Mouse (Mus musculus) forebrain, embryonic 14.5 days (tissue): Measurements from ENCODE around the gene Mxra7. TPM values are rescaled to one million over a fixed set of nuclear protein-coding genes. Genes with fewer than 3 reads are reported as not detected.
A peak's percentile ranks its signal among the peaks of the same experiment; 100 is the strongest.

Experiments
- ATAC-seq: fragments of 200-750 bp; cut with Nextera tagmentation; 2 replicates; pipeline ENCODE4 v1.8.0; 2017; ENCODE audit warnings: mild to moderate bottlenecking, moderate library complexity
- DNase-seq: peaks from one replicate; pipeline ENCODE4 v3.0.0-alpha.2; 2015; ENCODE audit warnings: low spot score
- H3K27ac ChIP-seq: fragments of 300-500 bp; sonication (generic); 2 replicates; pipeline ENCODE4 v1.5.1; 2014; ENCODE audit warnings: low read depth, mild to moderate bottlenecking, control low read depth, low read length, moderate library complexity
- H3K27me3 ChIP-seq: fragments of 300-500 bp; sonication (generic); replicated peaks from 2 replicates; pipeline ENCODE4 v1.6.1; 2014; ENCODE audit warnings: low read length, control low read depth, mixed read lengths; ENCODE audit not compliant: control insufficient read depth, insufficient read depth
- H3K36me3 ChIP-seq: fragments of 300-500 bp; sonication (generic); 2 replicates; pipeline ENCODE4 v1.6.1; 2014; ENCODE audit warnings: low read length, control low read depth; ENCODE audit not compliant: control insufficient read depth, insufficient read depth
- H3K4me1 ChIP-seq: fragments of 300-500 bp; sonication (generic); 2 replicates; pipeline ENCODE4 v1.6.1; 2014; ENCODE audit warnings: antibody characterized with exemption, low read length, control low read depth; ENCODE audit not compliant: control insufficient read depth, insufficient read depth
- H3K4me2 ChIP-seq: fragments of 300-500 bp; sonication (generic); 2 replicates; pipeline ENCODE4 v1.6.1; 2014; ENCODE audit warnings: mild to moderate bottlenecking, control low read depth, low read length
- H3K4me3 ChIP-seq: fragments of 300-500 bp; sonication (generic); 2 replicates; pipeline ENCODE4 v1.5.1; 2014; ENCODE audit warnings: low read depth, low read length, control low read depth
- H3K9ac ChIP-seq: fragments of 300-500 bp; sonication (generic); 2 replicates; pipeline ENCODE4 v1.6.1; 2014; ENCODE audit warnings: mild to moderate bottlenecking, low read length, control low read depth, moderate library complexity
- H3K9me3 ChIP-seq: fragments of 300-500 bp; sonication (generic); replicated peaks from 2 replicates; pipeline ENCODE4 v1.6.1; 2016; ENCODE audit warnings: low read length, control low read depth, mixed read lengths; ENCODE audit not compliant: control insufficient read depth
- WGBS: fragments of 180-500 bp; shearing (Covaris S2); extraction: QIAGEN DNeasy Blood & Tissue Kit; methylation state at CpG from one replicate; pipeline ENCODE4 v1.1.7; 2014; 5-methylcytosine and 5-hydroxymethylcytosine counted together
- polyA plus RNA-seq: library from polyadenylated mRNA; unstranded; fragments of >200 nt; fragmentation: Nextera tagmentation; extraction: Ambion mirVana; gene quantifications from 2 replicates; pipeline ENCODE4 v1.2.1, GENCODE M21; 2014

Gene Mxra7
- polyA plus RNA-seq, 1 experiment from 2014 or later, result 3.6 TPM

GRCm38 (mm10) chr11:116854279-116854678 is 26.4 kb upstream of the Mxra7 start:
- ATAC-seq, result no peak
- Histone ChIP-seq H3K36me3 (peaks cover 40% of the 10 kb centered on the region), H3K27ac (no peak overlapping the region), H3K9me3 (no peaks in the 10 kb centered on the region), H3K9ac (peak overlapping the region; percentile 96), H3K27me3 (no peaks in the 10 kb centered on the region), H3K4me1 (peaks cover 22% of the 10 kb centered on the region), H3K4me2 (peak overlapping the region; percentile 74), H3K4me3 (peak overlapping the region; percentile 99)
- no peak for DNase-seq
- WGBS, result 49% methylated on average over 10 of the region's 10 CpGs

- WGBS, result under 1% methylated on average over 36 of the region's 36 CpGs
- Histone ChIP-seq H3K36me3 (peaks cover 40% of the 10 kb centered on the region), H3K4me2 (peak overlapping the region; percentile 74), H3K4me3 (peak overlapping the region; percentile 99), H3K4me1 (peaks cover 22% of the 10 kb centered on the region), H3K27ac (peak overlapping the region; percentile 96), H3K27me3 (no peaks in the 10 kb centered on the region), H3K9me3 (no peaks in the 10 kb centered on the region), H3K9ac (peak overlapping the region; percentile 96)
- DNase-seq (peak; percentile 98), ATAC-seq (peak; percentile 90)
These were observed 25.7 kb upstream of the Mxra7 start for GRCm38 (mm10) chr11:116853512-116853928.

GRCm38 (mm10) chr11:116852891-116853511 is 25.2 kb upstream of the Mxra7 start, which contains the start of gene Srsf2:
Gene Srsf2 (minus strand): TSS chr11:116853094.
- peak within 1 kb of the TSS; percentile 96 for H3K27ac ChIP-seq
- under 1% methylated on average over 62 of the region's 74 CpGs for WGBS
- peak within 1 kb of the TSS; percentile 96 for H3K9ac ChIP-seq
- H3K36me3 ChIP-seq, result peaks cover 42% of the 10 kb centered on the region
- peak within 1 kb of the TSS; percentile 99 for H3K4me3 ChIP-seq
- no peaks in the 10 kb centered on the region for H3K9me3 ChIP-seq
- DNase-seq, result peak; percentile 98
- peak; percentile 89 for ATAC-seq
- H3K4me1 ChIP-seq, result peaks cover 22% of the 10 kb centered on the region
- H3K27me3 ChIP-seq, result no peaks in the 10 kb centered on the region
- peak within 1 kb of the TSS; percentile 84 for H3K4me2 ChIP-seq

GRCm38 (mm10) chr11:116852291-116852890 is 24.5 kb upstream of the Mxra7 start, which contains the start of gene Mfsd11:
Gene Mfsd11 (plus strand): TSS chr11:116852440.
- WGBS, result under 1% methylated on average over 78 of the region's 91 CpGs
- ATAC-seq, result peak; percentile 65
- peak; percentile 84 for DNase-seq
- Histone ChIP-seq H3K9me3 (no peaks in the 10 kb centered on the region), H3K36me3 (peaks cover 48% of the 10 kb centered on the region), H3K9ac (peak within 1 kb of the TSS; percentile 96), H3K4me1 (peaks cover 22% of the 10 kb centered on the region), H3K4me3 (peak within 1 kb of the TSS; percentile 99), H3K27me3 (no peaks in the 10 kb centered on the region), H3K27ac (peak within 1 kb of the TSS; percentile 96), H3K4me2 (peak within 1 kb of the TSS; percentile 84)

GRCm38 (mm10) chr11:116851576-116852290 is 23.9 kb upstream of the Mxra7 start:
- Histone ChIP-seq H3K36me3 (peaks cover 53% of the 10 kb centered on the region), H3K4me3 (peak overlapping the region; percentile 99), H3K4me2 (peak overlapping the region; percentile 84), H3K9ac (peak overlapping the region; percentile 96), H3K27ac (peak overlapping the region; percentile 96), H3K9me3 (no peaks in the 10 kb centered on the region), H3K27me3 (no peaks in the 10 kb centered on the region), H3K4me1 (peaks cover 22% of the 10 kb centered on the region)
- DNase-seq (peak; percentile 30), ATAC-seq (no peak)
- under 1% methylated on average over 29 of the region's 29 CpGs for WGBS

- ATAC-seq (no peak), DNase-seq (no peak)
- 25% methylated on average over 6 of the region's 6 CpGs for WGBS
- Histone ChIP-seq H3K9me3 (no peaks in the 10 kb centered on the region), H3K27me3 (no peaks in the 10 kb centered on the region), H3K4me2 (peak overlapping the region; percentile 84), H3K4me3 (peak overlapping the region; percentile 99), H3K27ac (no peak overlapping the region), H3K9ac (peak overlapping the region; percentile 96), H3K36me3 (peaks cover 53% of the 10 kb centered on the region), H3K4me1 (peaks cover 22% of the 10 kb centered on the region)
These were observed 23.1 kb upstream of the Mxra7 start for GRCm38 (mm10) chr11:116850833-116851477.

- 0 out of 2 replicates have a peak overlapping the region, but pooled peaks have one; percentile 96 for H3K9ac ChIP-seq
- H3K4me1 ChIP-seq, result peaks cover 22% of the 10 kb centered on the region
- DNase-seq, result no peak
- peak overlapping the region; percentile 99 for H3K4me3 ChIP-seq
- peak overlapping the region; percentile 84 for H3K4me2 ChIP-seq
- no peaks in the 10 kb centered on the region for H3K27me3 ChIP-seq
- 60% methylated on average over 4 of the region's 4 CpGs for WGBS
- ATAC-seq, result no peak
- no peak overlapping the region for H3K27ac ChIP-seq
- peaks cover 52% of the 10 kb centered on the region for H3K36me3 ChIP-seq
- H3K9me3 ChIP-seq, result no peaks in the 10 kb centered on the region
These were observed 22.2 kb upstream of the Mxra7 start for GRCm38 (mm10) chr11:116850085-116850484.

DNA sequence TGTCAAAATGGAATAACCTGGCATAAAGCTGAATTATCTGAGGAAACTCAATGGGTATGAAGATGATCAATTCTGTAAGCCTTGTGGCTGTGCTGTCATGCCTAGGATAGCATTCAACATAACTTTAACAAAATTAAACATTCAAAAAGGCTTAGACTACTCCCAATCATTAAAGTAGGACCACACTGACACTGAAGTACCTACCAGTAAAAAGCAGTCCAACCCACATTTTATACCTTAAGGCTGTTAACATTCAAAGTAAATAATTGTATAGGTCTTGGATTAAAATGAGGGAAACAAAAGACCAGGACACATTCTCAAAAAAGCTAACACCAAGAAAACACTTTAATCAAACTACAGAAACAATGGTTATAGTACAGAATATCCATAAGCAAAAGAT is 21.7 kb upstream of the Mxra7 start:
- Histone ChIP-seq H3K4me2 (0 out of 2 replicates have a peak overlapping the region, but pooled peaks have one; percentile 9), H3K27me3 (no peaks in the 10 kb centered on the region), H3K36me3 (peaks cover 52% of the 10 kb centered on the region), H3K4me3 (no peak overlapping the region), H3K27ac (no peak overlapping the region), H3K4me1 (peaks cover 18% of the 10 kb centered on the region), H3K9ac (no peak overlapping the region), H3K9me3 (no peaks in the 10 kb centered on the region)
- DNase-seq (no peak), ATAC-seq (no peak)
